Mouse (Mus musculus) neural tube, embryonic 13.5 days (tissue): ENCODE results near the gene Krcc1. TPM values are rescaled to one million over a fixed set of nuclear protein-coding genes. Genes with fewer than 3 reads are reported as not detected.
"Not testable (repeated sequence)": the region's sequence is repeated elsewhere in the genome, so short reads cannot be mapped to it uniquely, and the experiment has no call there.

Experiments used
- ATAC-seq: fragments of 200-750 bp; cut with Nextera tagmentation; 2 replicates; pipeline ENCODE4 v1.8.0; 2017; ENCODE audit warnings: low read depth, mild to moderate bottlenecking, moderate TSS enrichment, moderate library complexity
- H3K27ac ChIP-seq: fragments of 300-500 bp; sonication (generic); replicated peaks from 2 replicates; pipeline ENCODE4 v1.5.1; 2015; ENCODE audit warnings: moderate library complexity, mild to moderate bottlenecking, inconsistent platforms
- H3K27me3 ChIP-seq: fragments of 300-500 bp; sonication (generic); 2 replicates; pipeline ENCODE4 v1.6.1; 2015; ENCODE audit warnings: mild to moderate bottlenecking, inconsistent platforms
- H3K36me3 ChIP-seq: fragments of 300-500 bp; sonication (generic); 2 replicates; pipeline ENCODE4 v1.6.1; 2015; ENCODE audit warnings: mild to moderate bottlenecking, inconsistent platforms
- H3K4me1 ChIP-seq: fragments of 300-500 bp; sonication (generic); replicated peaks from 2 replicates; pipeline ENCODE4 v1.6.1; 2015; ENCODE audit warnings: inconsistent platforms
- H3K4me2 ChIP-seq: fragments of 300-500 bp; sonication (generic); 2 replicates; pipeline ENCODE4 v1.6.1; 2015; ENCODE audit warnings: inconsistent platforms, mild to moderate bottlenecking, moderate library complexity
- H3K4me3 ChIP-seq: fragments of 300-500 bp; sonication (generic); 2 replicates; pipeline ENCODE4 v1.5.1; 2015; ENCODE audit warnings: mild to moderate bottlenecking, inconsistent platforms
- H3K9ac ChIP-seq: fragments of 300-500 bp; sonication (generic); 2 replicates; pipeline ENCODE4 v1.6.1; 2015; ENCODE audit warnings: moderate library complexity, mild to moderate bottlenecking, inconsistent platforms
- H3K9me3 ChIP-seq: fragments of 300-500 bp; sonication (generic); 2 replicates; pipeline ENCODE4 v1.6.1; 2016; ENCODE audit warnings: inconsistent platforms
- WGBS: fragments of 180-500 bp; shearing (Covaris S2); methylation state at CpG from one replicate; pipeline ENCODE4 v1.1.7; 2015; 5-methylcytosine and 5-hydroxymethylcytosine counted together
- polyA plus RNA-seq: library from polyadenylated mRNA; unstranded; fragments of >200 nt; fragmentation: Nextera tagmentation; extraction: Ambion mirVana; gene quantifications from 2 replicates; pipeline ENCODE4 v1.2.1, GENCODE M21; 2015

The Krcc1 gene
- polyA plus RNA-seq, 1 experiment from 2014 or later = 24.0 TPM

- no peak overlapping the region for H3K27ac ChIP-seq
- H3K27me3 ChIP-seq = no peaks in the 10 kb centered on the region
- no peak for ATAC-seq
- no peak overlapping the region for H3K9ac ChIP-seq
- H3K9me3 ChIP-seq = no peaks in the 10 kb centered on the region
- no peaks in the 10 kb centered on the region for H3K36me3 ChIP-seq
- no peak overlapping the region for H3K4me3 ChIP-seq
- H3K4me2 ChIP-seq = no peak overlapping the region
- 91% methylated on average over 3 of the region's 3 CpGs for WGBS
- no peaks in the 10 kb centered on the region for H3K4me1 ChIP-seq
Measured at GRCm38 (mm10) chr6:71243258-71243657, 28.2 kb upstream of the Krcc1 start.

DNA sequence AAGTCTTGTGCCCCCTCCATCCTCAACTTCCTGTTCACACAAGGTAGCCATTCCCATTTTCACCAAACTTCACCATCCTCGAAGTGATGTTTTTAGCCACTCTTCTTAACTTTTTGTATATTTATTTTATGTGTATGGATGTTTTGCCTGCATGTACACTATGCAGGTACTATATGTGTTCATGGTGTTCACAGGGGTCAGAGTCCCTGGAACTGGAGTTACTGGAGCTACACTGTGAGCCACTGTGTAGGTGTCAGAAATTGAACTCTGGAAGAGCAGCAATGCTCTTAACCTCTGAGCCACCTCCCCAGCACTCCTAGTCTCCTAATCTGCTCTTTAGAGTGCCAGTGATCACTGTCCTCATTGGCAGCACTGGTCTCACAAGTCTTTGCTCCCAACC is 23.1 kb upstream of the Krcc1 start:
- Histone ChIP-seq H3K36me3 (no peaks in the 10 kb centered on the region), H3K27ac (no peak overlapping the region), H3K4me1 (no peaks in the 10 kb centered on the region), H3K9me3 (no peaks in the 10 kb centered on the region), H3K9ac (no peak overlapping the region), H3K4me3 (no peak overlapping the region), H3K4me2 (no peak overlapping the region), H3K27me3 (no peaks in the 10 kb centered on the region)
- WGBS = 100% methylated on average over 1 of the region's 1 CpGs
- no peak for ATAC-seq

DNA sequence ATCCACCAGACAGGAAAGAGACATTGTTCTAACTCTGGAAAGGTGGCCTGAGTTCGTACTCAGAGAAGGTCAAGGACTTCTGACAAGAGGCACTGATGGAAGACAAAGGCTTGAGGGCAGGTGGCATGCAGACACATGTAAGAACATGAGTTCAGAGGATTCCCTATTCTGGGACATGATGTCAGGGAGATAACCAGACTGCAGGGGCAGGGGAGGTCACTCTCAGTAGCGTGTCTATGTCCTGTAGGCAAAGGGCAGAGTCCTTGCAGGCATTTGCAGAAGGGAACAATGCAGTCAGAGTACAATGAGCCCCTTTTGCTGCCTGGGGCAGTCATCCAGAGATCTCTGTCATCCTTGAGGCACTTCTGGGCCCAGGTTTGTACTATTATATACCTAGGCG is 21.9 kb upstream of the Krcc1 start:
- no peak for ATAC-seq
- Histone ChIP-seq H3K27me3 (no peaks in the 10 kb centered on the region), H3K27ac (no peak overlapping the region), H3K4me3 (no peak overlapping the region), H3K9ac (no peak overlapping the region), H3K4me1 (no peaks in the 10 kb centered on the region), H3K9me3 (no peaks in the 10 kb centered on the region), H3K4me2 (no peak overlapping the region), H3K36me3 (no peaks in the 10 kb centered on the region)
- 75% methylated on average over 3 of the region's 3 CpGs for WGBS

- no peak for ATAC-seq
- 89% methylated on average over 8 of the region's 8 CpGs for WGBS
- no peak overlapping the region for H3K4me3 ChIP-seq
- no peak overlapping the region for H3K4me2 ChIP-seq
- H3K27me3 ChIP-seq = no peaks in the 10 kb centered on the region
- H3K36me3 ChIP-seq = no peaks in the 10 kb centered on the region
- no peaks in the 10 kb centered on the region for H3K4me1 ChIP-seq
- H3K9ac ChIP-seq = no peak overlapping the region
- no peaks in the 10 kb centered on the region for H3K9me3 ChIP-seq
- H3K27ac ChIP-seq = no peak overlapping the region
Measured at GRCm38 (mm10) chr6:71250951-71251350, 20.5 kb upstream of the Krcc1 start.

DNA sequence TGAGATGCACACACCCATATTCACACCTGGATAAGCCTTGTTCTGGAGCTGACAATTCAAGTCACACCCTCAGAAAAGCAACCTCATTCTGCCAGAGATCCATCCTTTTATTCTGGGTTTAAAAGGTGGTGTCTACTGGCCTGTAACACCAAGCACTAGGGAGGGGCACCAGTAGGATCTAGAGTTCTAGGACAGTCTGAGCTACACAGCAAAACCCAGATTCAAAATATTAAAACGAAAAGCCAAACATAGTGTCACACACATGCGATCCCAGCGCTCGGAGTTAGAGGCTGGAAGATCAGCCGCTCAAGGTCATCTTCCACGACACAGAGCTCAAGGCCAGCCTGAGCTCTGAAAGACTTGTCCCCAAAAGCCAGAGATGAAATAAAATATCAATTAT is 17.0 kb upstream of the Krcc1 start:
- no peak for ATAC-seq
- H3K9me3 ChIP-seq = no peaks in the 10 kb centered on the region
- H3K27me3 ChIP-seq = no peaks in the 10 kb centered on the region
- H3K4me3 ChIP-seq = no peak overlapping the region
- H3K9ac ChIP-seq = no peak overlapping the region
- no peaks in the 10 kb centered on the region for H3K4me1 ChIP-seq
- H3K36me3 ChIP-seq = no peaks in the 10 kb centered on the region
- WGBS = 95% methylated on average over 6 of the region's 6 CpGs
- H3K27ac ChIP-seq = no peak overlapping the region
- no peak overlapping the region for H3K4me2 ChIP-seq

DNA sequence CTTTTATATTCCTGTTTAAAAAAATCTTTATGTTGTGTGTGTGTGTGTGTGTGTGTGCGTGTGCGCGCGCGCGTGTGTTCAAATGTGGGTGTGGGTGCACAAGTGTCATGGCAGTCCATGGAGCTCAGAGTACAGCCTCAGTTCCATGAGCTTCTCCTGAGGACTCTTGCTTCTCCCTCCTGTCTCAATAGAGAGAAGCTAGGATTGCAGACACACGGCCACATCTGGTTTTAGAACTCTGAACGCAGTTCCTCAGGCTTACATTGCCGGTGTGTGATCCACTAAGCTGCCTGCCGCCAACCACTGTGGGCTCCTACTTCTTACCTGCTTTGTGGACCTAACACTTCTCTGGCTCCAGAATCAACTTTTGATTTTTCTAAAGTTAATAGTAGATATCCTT is 15.3 kb upstream of the Krcc1 start:
- Histone ChIP-seq H3K4me1 (no peaks in the 10 kb centered on the region), H3K36me3 (no peaks in the 10 kb centered on the region), H3K4me3 (no peak overlapping the region), H3K4me2 (no peak overlapping the region), H3K27me3 (no peaks in the 10 kb centered on the region), H3K27ac (no peak overlapping the region), H3K9me3 (no peaks in the 10 kb centered on the region), H3K9ac (no peak overlapping the region)
- 93% methylated on average over 10 of the region's 10 CpGs for WGBS
- no peak for ATAC-seq

DNA sequence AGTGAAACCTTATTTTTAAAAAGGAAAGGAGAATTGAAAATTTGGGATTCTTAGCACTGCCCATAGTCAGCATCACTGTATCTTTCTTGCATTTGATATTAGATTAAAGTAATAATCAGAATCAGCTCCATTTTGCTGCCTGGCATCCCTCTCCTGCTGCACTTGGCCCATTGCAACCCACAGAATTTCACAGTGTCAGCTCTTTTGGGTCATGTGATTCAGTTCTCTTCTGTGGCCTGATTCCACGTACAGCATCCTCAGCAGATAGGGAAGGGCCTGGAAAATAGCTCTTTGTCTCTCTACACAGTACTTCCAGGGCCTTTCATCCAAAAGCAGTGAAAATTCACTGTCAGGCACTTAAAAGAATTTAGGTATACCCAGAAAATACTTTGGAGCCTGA is 14.1 kb upstream of the Krcc1 start:
- no peak overlapping the region for H3K4me3 ChIP-seq
- H3K9ac ChIP-seq = no peak overlapping the region
- no peaks in the 10 kb centered on the region for H3K4me1 ChIP-seq
- no peak overlapping the region for H3K4me2 ChIP-seq
- no peak overlapping the region for H3K27ac ChIP-seq
- H3K36me3 ChIP-seq = no peaks in the 10 kb centered on the region
- no peaks in the 10 kb centered on the region for H3K27me3 ChIP-seq
- ATAC-seq = no peak
- 40% methylated on average over 1 of the region's 1 CpGs for WGBS
- no peaks in the 10 kb centered on the region for H3K9me3 ChIP-seq

- WGBS = 87% methylated on average over 2 of the region's 2 CpGs
- Histone ChIP-seq H3K36me3 (no peaks in the 10 kb centered on the region), H3K4me3 (no peak overlapping the region), H3K27me3 (no peaks in the 10 kb centered on the region), H3K4me1 (no peaks in the 10 kb centered on the region), H3K27ac (no peak overlapping the region), H3K9ac (no peak overlapping the region), H3K4me2 (no peak overlapping the region), H3K9me3 (no peaks in the 10 kb centered on the region)
- no peak for ATAC-seq
Measured at GRCm38 (mm10) chr6:71258562-71258961, 12.9 kb upstream of the Krcc1 start.

DNA sequence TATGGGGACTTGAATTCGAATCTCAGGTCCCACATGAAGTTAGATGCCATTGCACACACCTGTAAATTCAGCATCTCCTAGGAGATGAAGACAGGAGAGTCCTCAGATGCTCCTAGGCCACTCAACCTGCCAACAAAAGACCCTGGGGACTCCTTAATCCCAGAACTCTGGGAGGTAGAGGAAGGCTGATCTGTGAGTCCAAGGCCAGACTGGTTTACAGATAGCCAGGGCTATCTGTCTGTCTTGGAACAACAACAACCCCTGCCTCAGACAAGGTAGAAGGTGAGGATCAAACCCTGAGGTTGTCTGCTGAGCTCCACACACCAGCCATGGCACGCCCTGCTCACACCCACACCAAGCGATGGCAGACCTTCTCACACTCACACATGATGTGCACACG is 12.3 kb upstream of the Krcc1 start:
- WGBS = 89% methylated on average over 4 of the region's 4 CpGs
- H3K4me3 ChIP-seq = no peak overlapping the region
- H3K27ac ChIP-seq = no peak overlapping the region
- no peak overlapping the region for H3K4me2 ChIP-seq
- ATAC-seq = no peak
- no peak overlapping the region for H3K9ac ChIP-seq
- no peaks in the 10 kb centered on the region for H3K36me3 ChIP-seq
- no peaks in the 10 kb centered on the region for H3K9me3 ChIP-seq
- no peaks in the 10 kb centered on the region for H3K4me1 ChIP-seq
- H3K27me3 ChIP-seq = no peaks in the 10 kb centered on the region

- H3K27me3 ChIP-seq = no peaks in the 10 kb centered on the region
- no peak overlapping the region for H3K4me2 ChIP-seq
- H3K4me1 ChIP-seq = no peaks in the 10 kb centered on the region
- H3K36me3 ChIP-seq = no peaks in the 10 kb centered on the region
- no peak overlapping the region for H3K4me3 ChIP-seq
- H3K9me3 ChIP-seq = no peaks in the 10 kb centered on the region
- no peak overlapping the region for H3K9ac ChIP-seq
- H3K27ac ChIP-seq = no peak overlapping the region
- WGBS = 66% methylated on average over 6 of the region's 6 CpGs
- no peak for ATAC-seq
Measured at GRCm38 (mm10) chr6:71260051-71260640, 11.3 kb upstream of the Krcc1 start.

DNA sequence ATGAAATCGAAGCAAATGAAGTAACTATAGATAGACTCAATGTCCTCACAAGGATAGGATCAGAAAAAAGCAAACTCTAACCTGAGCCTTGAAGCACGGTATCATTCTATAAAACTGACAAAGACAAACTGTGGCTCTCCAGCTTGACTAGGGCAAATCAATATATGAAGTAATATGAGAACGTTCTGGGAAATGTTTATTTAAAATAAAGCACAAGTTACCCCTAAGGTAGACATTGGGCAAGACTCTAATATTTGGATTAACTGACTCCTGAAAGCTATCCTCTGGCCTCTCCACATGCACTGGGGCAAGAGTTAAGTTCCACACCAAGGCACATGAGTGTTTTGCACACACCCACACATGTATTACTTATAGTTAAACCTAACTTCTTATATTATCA is 10.4 kb upstream of the Krcc1 start:
- Histone ChIP-seq H3K4me3 (no peak overlapping the region), H3K9me3 (no peaks in the 10 kb centered on the region), H3K27ac (no peak overlapping the region), H3K4me2 (no peak overlapping the region), H3K4me1 (no peaks in the 10 kb centered on the region), H3K9ac (no peak overlapping the region), H3K27me3 (no peaks in the 10 kb centered on the region), H3K36me3 (no peaks in the 10 kb centered on the region)
- ATAC-seq = no peak
- WGBS = 86% methylated on average over 3 of the region's 3 CpGs

DNA sequence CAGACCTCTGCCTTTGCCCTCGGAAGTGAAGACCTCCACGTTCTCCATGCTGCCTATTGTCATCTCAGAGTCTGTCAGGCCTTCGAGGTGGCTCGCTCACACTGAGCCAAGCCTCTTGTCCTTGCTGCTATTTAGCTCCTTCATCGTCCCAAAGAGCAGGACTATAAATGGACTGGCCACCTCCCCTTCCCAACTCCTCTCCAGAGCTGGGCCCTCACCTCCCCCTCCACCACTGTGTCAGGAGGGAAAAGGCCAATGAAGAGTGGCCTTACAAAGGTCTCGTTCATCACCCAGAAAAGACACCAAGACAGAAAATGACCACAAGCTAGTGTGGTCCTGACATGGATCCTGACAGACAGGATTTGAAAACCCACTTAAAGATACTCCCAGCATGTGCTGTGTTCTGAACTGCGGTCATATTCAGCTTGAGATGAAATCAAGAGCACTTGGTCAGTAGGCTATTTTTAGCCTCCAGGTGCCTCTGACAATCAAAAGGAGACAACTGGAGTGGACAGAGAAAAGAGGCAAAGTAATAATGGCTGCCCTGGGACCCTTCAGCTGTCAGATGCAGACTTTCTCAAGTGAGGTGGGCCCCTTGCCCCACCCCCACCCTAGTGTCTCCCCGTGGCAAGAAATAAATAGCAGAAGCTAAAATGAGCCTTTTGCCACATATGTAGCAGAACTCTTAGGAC is 9.2 kb upstream of the Krcc1 start:
- Histone ChIP-seq H3K4me2 (no peak overlapping the region), H3K9me3 (no peaks in the 10 kb centered on the region), H3K9ac (no peak overlapping the region), H3K27ac (no peak overlapping the region), H3K36me3 (no peaks in the 10 kb centered on the region), H3K4me1 (no peaks in the 10 kb centered on the region), H3K4me3 (no peak overlapping the region), H3K27me3 (no peaks in the 10 kb centered on the region)
- ATAC-seq = no peak
- 71% methylated on average over 8 of the region's 8 CpGs for WGBS

DNA sequence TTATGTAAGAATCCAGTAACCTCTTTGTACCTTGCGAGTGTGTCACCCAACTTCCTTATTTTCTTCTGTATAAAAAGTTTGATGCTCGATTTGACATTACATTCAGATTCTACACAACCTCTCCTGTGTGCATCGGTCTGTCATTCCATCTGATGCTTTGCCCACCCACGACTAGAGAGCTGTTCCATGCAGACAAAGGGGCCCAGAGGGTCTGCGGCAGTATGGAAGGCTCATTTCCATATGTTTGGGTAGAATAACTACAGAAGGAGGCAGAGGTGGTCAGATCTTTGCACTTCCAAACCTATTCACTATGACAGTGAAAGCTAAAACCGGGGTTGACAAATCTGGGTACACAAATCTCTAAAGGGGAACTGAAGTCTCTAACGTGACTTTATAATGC is 3.9 kb upstream of the Krcc1 start:
- ATAC-seq, H3K9me3 ChIP-seq, H3K4me2 ChIP-seq, H3K9ac ChIP-seq, H3K27me3 ChIP-seq, H3K36me3 ChIP-seq, H3K27ac ChIP-seq, H3K4me3 ChIP-seq: not testable (repeated sequence)
- peaks cover 14% of the 10 kb centered on the region for H3K4me1 ChIP-seq
- WGBS = 76% methylated on average over 7 of the region's 7 CpGs
